Mouse (Mus musculus) activated CD4-positive, CD25-positive, alpha-beta regulatory T cell (primary cell): Measurements from ENCODE around the gene Ncor2. TPM values are rescaled to one million over a fixed set of nuclear protein-coding genes. Genes with fewer than 3 reads are reported as not detected.

ENCODE experiments used
- polyA plus RNA-seq, 2 experiments: library from polyadenylated mRNA; unstranded; fragments of 100-300 nt; shearing (Covaris generic); gene quantifications; one replicate each; pipeline ENCODE4 v1.2.1; 2017

Gene Ncor2
- polyA plus RNA-seq: 10 to 100 TPM; 13.9 to 16.2 TPM

GRCm38 (mm10) chr5:125179007-125179734 is at the start of gene Ncor2:
Gene Ncor2 (minus strand): TSS chr5:125179219.

GRCm38 (mm10) chr5:125002969-125003872 is 175.8 kb downstream of the Ncor2 start, which contains the start of gene Rflna:
Gene Rflna (plus strand): TSS chr5:125003221.

Other genes with a start within 250 kb of the Ncor2 start
- not detected for gene Rflna, start 176.0 kb downstream of the Ncor2 start, polyA plus RNA-seq
- 10 to 100 TPM; 12.3 to 19.1 TPM for gene Scarb1, start 161.9 kb upstream of the Ncor2 start, polyA plus RNA-seq
- gene Gm10382, start 210.1 kb upstream of the Ncor2 start, polyA plus RNA-seq: 1 to 10 TPM in 1 of 2 experiments, under 1 TPM in 1; 0.88 to 3.8 TPM
- gene Ubc, start 211.0 kb upstream of the Ncor2 start, polyA plus RNA-seq: 1,000 to 10,000 TPM in 1 of 2 experiments, 100 to 1,000 TPM in 1; 906 to 1,048 TPM